Mouse (Mus musculus): ENCODE results near the gene Dppa3. TPM values are rescaled to one million over a fixed set of nuclear protein-coding genes. Genes with fewer than 3 reads are reported as not detected.

Gene Dppa3
- polyA plus RNA-seq, 1 experiment from 2014 or later = not detected

DNA sequence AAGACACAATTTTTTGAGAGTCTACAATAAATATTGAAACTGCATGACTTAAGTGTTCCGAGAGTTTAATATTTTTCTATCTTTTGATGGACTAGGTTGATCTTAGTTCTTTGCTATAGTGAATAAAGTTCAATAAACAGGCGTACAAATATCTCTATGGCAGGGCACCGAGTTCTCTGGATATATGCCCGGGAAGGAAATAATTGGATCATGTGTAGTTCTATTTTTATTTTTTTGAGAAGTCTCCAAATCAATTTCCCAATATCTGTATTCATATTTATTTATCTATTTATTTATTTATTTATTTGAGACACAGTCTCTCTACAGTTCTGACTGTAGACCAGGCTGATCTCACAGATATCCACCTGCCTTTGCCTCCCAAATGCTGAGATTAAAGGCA is 44.6 kb downstream of the Dppa3 start:
- Histone ChIP-seq H3K9me3 (no peaks in the 10 kb centered on the region), H3K36me3 (no peaks in the 10 kb centered on the region), H3K4me3 (no peak overlapping the region), H3K4me2 (no peak overlapping the region), H3K4me1 (peaks cover 9% of the 10 kb centered on the region; the same call in 1 of the 2 replicates), H3K9ac (no peak overlapping the region), H3K27me3 (no peaks in the 10 kb centered on the region; the same call in 1 of the 2 replicates), H3K27ac (no peak overlapping the region)
- no peak for ATAC-seq (ENCODE audit: borderline replicate concordance, extremely low read depth, low FRiP score, low TSS enrichment)
- 89% methylated on average over 4 of the region's 4 CpGs for WGBS

DNA sequence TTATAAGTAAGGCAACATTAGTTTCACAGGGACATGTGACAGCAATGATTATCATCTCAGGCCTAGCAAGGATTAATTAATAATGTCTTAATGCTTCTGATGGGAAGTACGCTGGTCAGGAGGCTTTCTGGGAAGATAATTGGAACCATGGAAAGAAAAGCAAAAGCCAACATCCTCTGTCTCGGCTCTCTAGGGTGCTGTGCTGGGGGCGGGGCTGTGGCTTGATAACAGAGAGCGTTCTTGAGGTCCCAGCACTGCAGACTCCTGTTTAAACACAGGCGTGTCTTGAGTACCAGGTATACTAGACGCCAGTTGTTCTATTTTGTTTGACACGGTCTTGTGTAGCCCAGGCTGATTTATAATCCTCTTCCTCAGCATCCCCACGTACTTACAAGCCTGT is 46.5 kb downstream of the Dppa3 start:
- H3K9ac ChIP-seq = no peak overlapping the region
- H3K27ac ChIP-seq = no peak overlapping the region
- no peak overlapping the region for H3K4me3 ChIP-seq
- no peaks in the 10 kb centered on the region for H3K9me3 ChIP-seq
- H3K27me3 ChIP-seq = no peaks in the 10 kb centered on the region
- 28% methylated on average over 8 of the region's 8 CpGs for WGBS
- H3K4me2 ChIP-seq = no peak overlapping the region
- H3K36me3 ChIP-seq = no peaks in the 10 kb centered on the region
- no peak for ATAC-seq (ENCODE audit: borderline replicate concordance, extremely low read depth, low FRiP score, low TSS enrichment)
- H3K4me1 ChIP-seq = peaks cover 9% of the 10 kb centered on the region; the same call in 1 of the 2 replicates

Other genes starting within 250 kb of the Dppa3 start
- gene Rimklb, start 127.6 kb upstream of the Dppa3 start, polyA plus RNA-seq (2015; fragmentation: Nextera tagmentation; extraction: Ambion mirVana) = 9.1 and 12.3 TPM in 2 replicates
- 17.5 and 19.2 TPM in 2 replicates for gene Mfap5, start 120.6 kb upstream of the Dppa3 start, polyA plus RNA-seq (2015; fragmentation: Nextera tagmentation; extraction: Ambion mirVana)
- not detected in 2 replicates for gene Aicda, start 72.6 kb upstream of the Dppa3 start, polyA plus RNA-seq (2015; fragmentation: Nextera tagmentation; extraction: Ambion mirVana)
- gene Apobec1, start 24.0 kb upstream of the Dppa3 start, polyA plus RNA-seq (2015; fragmentation: Nextera tagmentation; extraction: Ambion mirVana) = 6.3 and 6.5 TPM in 2 replicates
- not detected in 2 replicates for gene Gdf3, start 16.3 kb upstream of the Dppa3 start, polyA plus RNA-seq (2015; fragmentation: Nextera tagmentation; extraction: Ambion mirVana)
- gene Nanog, start 81.1 kb downstream of the Dppa3 start, polyA plus RNA-seq (2015; fragmentation: Nextera tagmentation; extraction: Ambion mirVana) = 0.33 and 0.40 TPM in 2 replicates
- 7.4 and 8.1 TPM in 2 replicates for gene Slc2a3, start 175.2 kb downstream of the Dppa3 start, polyA plus RNA-seq (2015; fragmentation: Nextera tagmentation; extraction: Ambion mirVana)
- gene Foxj2, start 193.5 kb downstream of the Dppa3 start, polyA plus RNA-seq (2015; fragmentation: Nextera tagmentation; extraction: Ambion mirVana) = 5.1 and 5.8 TPM in 2 replicates
- gene C3ar1, start 229.8 kb downstream of the Dppa3 start, polyA plus RNA-seq (2015; fragmentation: Nextera tagmentation; extraction: Ambion mirVana) = 3.3 and 3.4 TPM in 2 replicates
- 46.0 and 48.1 TPM in 2 replicates for gene Necap1, start 248.1 kb downstream of the Dppa3 start, polyA plus RNA-seq (2015; fragmentation: Nextera tagmentation; extraction: Ambion mirVana)

Data from lung, embryonic 15.5 days (tissue).